ENCODE assay signal across 8 mouse cellular contexts in genomic region chr15:102295633-102296367, GRCm38 (mm10). TPM values are rescaled to one million over a fixed set of nuclear protein-coding genes. Genes with fewer than 3 reads are reported as not detected.
DNase-seq lines count a peak whose midpoint lies in the region; ATAC-seq and TF ChIP-seq lines count a peak whose summit lies in the region.

TSS of gene Espl1 (plus strand) at chr15:102296266.

- H3K9me3 ChIP-seq in MEL (replicated peaks; ENCODE audit: insufficient read depth, low read length): no peaks in the 10 kb centered on the region
- H3K9me3 ChIP-seq in hindbrain, embryonic 10.5 days: no peaks in the 10 kb centered on the region
- H3K9me3 ChIP-seq in lung, postnatal 0 days (ENCODE audit: low read length): no peaks in the 10 kb centered on the region

- 6% methylated on average over 25 of the region's 25 CpGs for WGBS in cerebellum, adult 2 months
- WGBS in hindbrain, embryonic 10.5 days: 8% methylated on average over 25 of the region's 25 CpGs
- WGBS in lung, postnatal 0 days: 7% methylated on average over 25 of the region's 25 CpGs

- H3K9ac ChIP-seq in MEL (ENCODE audit: control insufficient read depth, low read depth, low read length, poor library complexity, severe bottlenecking): peak within 1 kb of the TSS; percentile 77
- H3K9ac ChIP-seq in lung, postnatal 0 days (replicated peaks; ENCODE audit: low read depth): no peak within 1 kb of the TSS

- H3K79me2 ChIP-seq in MEL (ENCODE audit: control insufficient read depth, insufficient read depth, low read length, poor library complexity): peaks cover 29% of the 10 kb centered on the region

- peaks cover 4 to 8% of the 10 kb centered on the region in 2 experiments; a peak in 3 of 4 replicates for H3K4me1 ChIP-seq in MEL (ENCODE audit: control insufficient read depth in 1 of 2, insufficient read depth in 2 of 2, low read length in 2 of 2)
- no peaks in the 10 kb centered on the region for H3K4me1 ChIP-seq in cerebellum, adult 2 months (ENCODE audit: control insufficient read depth, insufficient read depth, low read length)
- H3K4me1 ChIP-seq in hindbrain, embryonic 10.5 days (replicated peaks): peaks cover 15% of the 10 kb centered on the region
- H3K4me1 ChIP-seq in lung, postnatal 0 days (ENCODE audit: insufficient read depth, low read depth, low read length): no peaks in the 10 kb centered on the region

- peak in 1 of 2 experiments; percentile 99; a peak in 3 of 4 replicates for TF ChIP-seq POLR2A in MEL (IDR thresholded peaks at IDR 0.05; ENCODE audit: control insufficient read depth in 1 of 2, insufficient read depth in 1 of 2, low read depth in 1 of 2, low read length in 2 of 2, poor library complexity in 1 of 2)
- TF ChIP-seq POLR2A in cerebellum, adult 2 months (IDR thresholded peaks at IDR 0.05; ENCODE audit: borderline replicate concordance, insufficient read depth, low read length): peak; percentile 82; the same call in 1 of the 2 replicates

- H3K4me2 ChIP-seq in lung, postnatal 0 days (replicated peaks; ENCODE audit: low read depth, low read length): peak within 1 kb of the TSS; percentile 75

- TF ChIP-seq EP300 in MEL (IDR thresholded peaks at IDR 0.05; ENCODE audit: low read depth in 1 of 2, low read length in 2 of 2): no peak
- TF ChIP-seq EP300 in lung, postnatal 0 days (IDR thresholded peaks at IDR 0.05): no peak

- no peak for TF ChIP-seq RAD21 in MEL (IDR thresholded peaks at IDR 0.05; ENCODE audit: low read depth, low read length)

- peaks cover 2 to 15% of the 10 kb centered on the region in 2 experiments for H3K36me3 ChIP-seq in MEL (ENCODE audit: control insufficient read depth in 1 of 2, insufficient read depth in 2 of 2, low read length in 2 of 2)
- H3K36me3 ChIP-seq in hindbrain, embryonic 10.5 days: peaks cover 31% of the 10 kb centered on the region
- no peaks in the 10 kb centered on the region for H3K36me3 ChIP-seq in lung, postnatal 0 days (ENCODE audit: insufficient read depth, low read length)

- TF ChIP-seq CTCF in MEL (IDR thresholded peaks at IDR 0.05 in 2 of 3, conservative IDR thresholded peaks at IDR 0.05 in 1 of 3; ENCODE audit: control insufficient read depth in 1 of 3, insufficient read depth in 1 of 3, low read depth in 2 of 3, low read length in 3 of 3, poor library complexity in 1 of 3, severe bottlenecking in 1 of 3): no peak
- TF ChIP-seq CTCF in cerebellum, adult 2 months (IDR thresholded peaks at IDR 0.05; ENCODE audit: borderline replicate concordance, insufficient read depth, low read depth, low read length): no peak
- no peak for TF ChIP-seq CTCF in lung, postnatal 0 days (IDR thresholded peaks at IDR 0.05)

- H3K27me3 ChIP-seq in MEL (ENCODE audit: control insufficient read depth in 1 of 2, insufficient read depth in 2 of 2, low read length in 2 of 2): no peaks in the 10 kb centered on the region
- no peaks in the 10 kb centered on the region for H3K27me3 ChIP-seq in cerebellum, adult 2 months (ENCODE audit: control insufficient read depth, insufficient read depth, low read length)
- H3K27me3 ChIP-seq in hindbrain, embryonic 10.5 days (ENCODE audit: insufficient read depth, poor library complexity, severe bottlenecking): no peaks in the 10 kb centered on the region
- H3K27me3 ChIP-seq in lung, postnatal 0 days (replicated peaks; ENCODE audit: insufficient read depth, low read length): no peaks in the 10 kb centered on the region

- peak; percentile 100 for ATAC-seq in lung, postnatal 0 days

- peak within 1 kb of the TSS; percentile 61 to 72 for H3K4me3 ChIP-seq in MEL (ENCODE audit: control insufficient read depth in 1 of 2, insufficient read depth in 1 of 2, low read depth in 2 of 2, low read length in 2 of 2)
- peak within 1 kb of the TSS; percentile 70 for H3K4me3 ChIP-seq in cerebellum, adult 2 months (replicated peaks; ENCODE audit: insufficient read depth, low read depth, low read length)
- H3K4me3 ChIP-seq in hindbrain, embryonic 10.5 days: peak within 1 kb of the TSS; percentile 83
- H3K4me3 ChIP-seq in lung, postnatal 0 days (ENCODE audit: low read depth, low read length): peak within 1 kb of the TSS; percentile 48

- peak; percentile 99 for DNase-seq in MEL (ENCODE audit: low read depth, low spot score)
- DNase-seq in cerebellum, adult 2 months: peak; percentile 92 to 93
- peak; percentile 93 for DNase-seq in forelimb bud, embryonic 11.5 days (ENCODE audit: low read depth, low spot score)
- peak; percentile 96 for DNase-seq in hindbrain, embryonic 10.5 days (ENCODE audit: low spot score)
- peak; percentile 92 for DNase-seq in layer of hippocampus, adult 9-11 months
- peak; percentile 97 for DNase-seq in lung, postnatal 0 days (ENCODE audit: low spot score)
- DNase-seq in ovary, postnatal 14 days (ENCODE audit: low spot score): peak; percentile 89
- peak; percentile 96 for DNase-seq in thymus, postnatal 14 days

- H3K27ac ChIP-seq in MEL (ENCODE audit: control insufficient read depth, low read depth, low read length): peak within 1 kb of the TSS; percentile 33
- H3K27ac ChIP-seq in cerebellum, adult 2 months (ENCODE audit: insufficient read depth, low read length): no peak within 1 kb of the TSS
- peak within 1 kb of the TSS; percentile 87 for H3K27ac ChIP-seq in hindbrain, embryonic 10.5 days
- H3K27ac ChIP-seq in lung, postnatal 0 days (ENCODE audit: low read length): no peak within 1 kb of the TSS

TF ChIP-seq in MEL, 35 proteins besides CTCF, POLR2A, EP300 and RAD21 (continues in another document):
- TF ChIP-seq MXI1 (IDR thresholded peaks at IDR 0.05; ENCODE audit: low read depth, low read length): peak; percentile 99
- peak; percentile 99 for TF ChIP-seq E2F4 (IDR thresholded peaks at IDR 0.05; ENCODE audit: borderline replicate concordance, low read depth, low read length)
- TF ChIP-seq TBP (IDR thresholded peaks at IDR 0.05; ENCODE audit: low read depth, low read length): peak; percentile 95
- peak; percentile 98 for TF ChIP-seq MYC (IDR thresholded peaks at IDR 0.05; ENCODE audit: low read depth, low read length)
- peak; percentile 97 for TF ChIP-seq KAT2A (conservative IDR thresholded peaks at IDR 0.05; ENCODE audit: low read depth, low read length)
- TF ChIP-seq NELFE (IDR thresholded peaks at IDR 0.05; ENCODE audit: low read depth, low read length): peak; percentile 93
- TF ChIP-seq ZNF384 (IDR thresholded peaks at IDR 0.05; ENCODE audit: low read depth, low read length): peak; percentile 21; the same call in 1 of the 2 replicates
- peak; percentile 100 for TF ChIP-seq HCFC1 (IDR thresholded peaks at IDR 0.05; ENCODE audit: low read depth, low read length)
- no peak for TF ChIP-seq MEF2A (IDR thresholded peaks at IDR 0.05; ENCODE audit: extremely low read depth, insufficient replicate concordance, low read depth, low read length, poor library complexity, severe bottlenecking)
- TF ChIP-seq RCOR1 (IDR thresholded peaks at IDR 0.05; ENCODE audit: low read depth, low read length): peak; percentile 30; the same call in 1 of the 2 replicates
- peak; percentile 74 for TF ChIP-seq TCF12 (IDR thresholded peaks at IDR 0.05; ENCODE audit: low read depth, low read length)
- TF ChIP-seq ZC3H11A (IDR thresholded peaks at IDR 0.05; ENCODE audit: low read depth, low read length): no peak
- TF ChIP-seq TAL1 (IDR thresholded peaks at IDR 0.05; ENCODE audit: low read length): no peak
- TF ChIP-seq CHD2 (IDR thresholded peaks at IDR 0.05; ENCODE audit: low read length): peak; percentile 72
- peak; percentile 34; the same call in 1 of the 2 replicates for TF ChIP-seq GATA1 (IDR thresholded peaks at IDR 0.05; ENCODE audit: low read depth, low read length)
- TF ChIP-seq ZMIZ1 (IDR thresholded peaks at IDR 0.05; ENCODE audit: low read depth, low read length): peak; percentile 98
- peak; percentile 52; the same call in 1 of the 2 replicates for TF ChIP-seq NRF1 (IDR thresholded peaks at IDR 0.05; ENCODE audit: insufficient read depth, low read depth, low read length, poor library complexity, severe bottlenecking)
- peak; percentile 99 for TF ChIP-seq SIN3A (IDR thresholded peaks at IDR 0.05; ENCODE audit: low read length)
- peak; percentile 99 for TF ChIP-seq MAX (IDR thresholded peaks at IDR 0.05; ENCODE audit: low read length)
- TF ChIP-seq ZKSCAN1 (IDR thresholded peaks at IDR 0.05; ENCODE audit: low read depth, low read length): no peak
- TF ChIP-seq MAZ (IDR thresholded peaks at IDR 0.05; ENCODE audit: low read depth, low read length): no peak; the same call in 1 of the 2 replicates
- no peak for TF ChIP-seq GABPA (IDR thresholded peaks at IDR 0.05; ENCODE audit: low read depth, low read length)
- peak; percentile 87 to 95 for TF ChIP-seq USF2 (IDR thresholded peaks at IDR 0.05; ENCODE audit: borderline replicate concordance in 1 of 2, insufficient read depth in 1 of 2, low read depth in 1 of 2, low read length in 2 of 2)
- no peak for TF ChIP-seq MYB (IDR thresholded peaks at IDR 0.05; ENCODE audit: low read depth, low read length)
- peak; percentile 96 for TF ChIP-seq POLR2AphosphoS2 (IDR thresholded peaks at IDR 0.05; ENCODE audit: low read length)
- TF ChIP-seq SMC3 (IDR thresholded peaks at IDR 0.05; ENCODE audit: low read depth, low read length): no peak
- peak; percentile 89 for TF ChIP-seq ELF1 (IDR thresholded peaks at IDR 0.05; ENCODE audit: low read depth, low read length)
- TF ChIP-seq ETS1 (IDR thresholded peaks at IDR 0.05; ENCODE audit: low read depth, low read length): peak; percentile 47; the same call in 1 of the 2 replicates
- TF ChIP-seq JUND (IDR thresholded peaks at IDR 0.05; ENCODE audit: low read depth, low read length): no peak
- no peak for TF ChIP-seq MAFK (IDR thresholded peaks at IDR 0.05; ENCODE audit: borderline replicate concordance, low read depth, low read length)
- no peak for TF ChIP-seq POLR2AphosphoS5 (IDR thresholded peaks at IDR 0.05; ENCODE audit: borderline replicate concordance, low read depth, low read length)
- no peak for TF ChIP-seq UBTF (IDR thresholded peaks at IDR 0.05; ENCODE audit: borderline replicate concordance, insufficient read depth, low read depth, low read length)
- TF ChIP-seq CHD1 (IDR thresholded peaks at IDR 0.05; ENCODE audit: low read depth, low read length): 0 out of 2 replicates have a peak, but pooled peaks have one; percentile 53
- peak; percentile 100 for TF ChIP-seq USF1 (IDR thresholded peaks at IDR 0.05; ENCODE audit: low read depth, low read length)

RNA-seq across cellular contexts. Expression of gene Espl1, which starts in this region (rescaled TPM):
- total RNA-seq in MEL (2012; rRNA removed): 49.8 and 52.5 TPM in 2 replicates
- 100 to 1,000 TPM in 1 of 2 experiments, 10 to 100 TPM in 1; 94.1 to 142 TPM for polyA plus RNA-seq in MEL (2012; ENCODE audit: insufficient read depth in 1 of 2, insufficient read length in 2 of 2, low read depth in 1 of 2, low replicate concordance in 2 of 2, missing spikeins in 1 of 2)
- 0.62 and 0.86 TPM in 2 replicates for polyA plus RNA-seq in cerebellum, adult 2 months (2012; rRNA removed)
- 42.6 and 52.2 TPM in 2 replicates for polyA plus RNA-seq in hindbrain, embryonic 10.5 days (2016; fragmentation: Nextera tagmentation; extraction: Ambion mirVana)
- polyA plus RNA-seq in lung, postnatal 0 days (2015; fragmentation: Nextera tagmentation; extraction: Ambion mirVana): 0.99 and 1.4 TPM in 2 replicates

Comparison
In these comparisons a context has a peak if more than half of its experiments do, and no peak if none do; other contexts are left out.
1. RNA of gene Espl1 (polyA plus RNA-seq): 94.1 to 142 TPM in MEL and 42.6 to 52.2 TPM in hindbrain, embryonic 10.5 days; 0.99 to 1.4 TPM in lung, postnatal 0 days and 0.62 to 0.86 TPM in cerebellum, adult 2 months; every median in the first group is over 10 times any median in the second.
2. Peak in DNase-seq and H3K4me3 ChIP-seq in cerebellum, adult 2 months; RNA of the gene not detected or under 1 TPM.
3. H3K27ac ChIP-seq: peak in MEL (single experiment) and hindbrain, embryonic 10.5 days (single experiment); none in cerebellum, adult 2 months (single experiment) and lung, postnatal 0 days (single experiment).
4. Peak in every context shown above with its lines, with median percentiles within 50 percentile points of each other: DNase-seq and H3K4me3 ChIP-seq.